Mouse (Mus musculus): ENCODE measurements around the gene 2010111I01Rik.

DNA sequence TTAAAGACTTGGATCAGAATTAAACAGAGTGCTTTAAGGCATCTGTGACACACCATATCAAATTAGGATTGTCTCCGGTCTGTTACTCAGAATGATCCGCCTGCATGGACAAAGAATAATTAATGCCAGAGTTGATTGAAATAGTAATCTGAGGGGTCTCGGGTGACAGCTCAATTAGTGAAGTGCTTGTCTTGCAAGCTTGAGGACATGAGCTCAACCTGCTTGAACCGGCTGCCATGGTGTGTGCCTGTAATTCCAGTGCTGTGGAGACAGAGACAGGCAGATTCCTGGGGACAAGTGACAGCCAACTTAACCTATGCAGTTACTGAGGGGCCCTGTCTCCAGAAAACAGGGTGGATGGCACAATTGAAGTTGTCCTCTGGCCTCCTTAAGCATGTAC lies 32.2 kb upstream of the 2010111I01Rik start:
- no peak for TF ChIP-seq CTCF (IDR thresholded peaks at IDR 0.05; ENCODE audit: low read depth)
- no peak for TF ChIP-seq EP300 (IDR thresholded peaks at IDR 0.05; ENCODE audit: low read depth)

Measured in heart, postnatal 0 days (tissue).